Mouse (Mus musculus) heart, embryonic 10.5 days (tissue): Measurements from ENCODE around the gene Actn1. TPM values are rescaled to one million over a fixed set of nuclear protein-coding genes. Genes with fewer than 3 reads are reported as not detected.
"Not testable (repeated sequence)": the region's sequence is repeated elsewhere in the genome, so short reads cannot be mapped to it uniquely, and the experiment has no call there.

Source experiments
- DNase-seq: peaks from one replicate; pipeline ENCODE4 v3.0.0-alpha.2; 2017; ENCODE audit warnings: low spot score
- H3K27ac ChIP-seq: fragments of 300-500 bp; sonication (generic); 2 replicates; pipeline ENCODE4 v1.5.1; 2016; ENCODE audit warnings: mild to moderate bottlenecking
- H3K27me3 ChIP-seq: fragments of 300-500 bp; sonication (generic); 2 replicates; pipeline ENCODE4 v1.6.1; 2016; ENCODE audit warnings: mild to moderate bottlenecking; ENCODE audit not compliant: poor library complexity, insufficient read depth, severe bottlenecking
- H3K36me3 ChIP-seq: fragments of 300-500 bp; sonication (generic); 2 replicates; pipeline ENCODE4 v1.6.1; 2016; ENCODE audit warnings: mild to moderate bottlenecking, moderate library complexity
- H3K4me1 ChIP-seq: fragments of 300-500 bp; sonication (generic); 2 replicates; pipeline ENCODE4 v1.6.1; 2016; ENCODE audit warnings: mild to moderate bottlenecking
- H3K4me3 ChIP-seq: fragments of 300-500 bp; sonication (generic); 2 replicates; pipeline ENCODE4 v1.5.1; 2016; ENCODE audit warnings: mild to moderate bottlenecking, moderate library complexity
- H3K9me3 ChIP-seq: fragments of 300-500 bp; sonication (generic); 2 replicates; pipeline ENCODE4 v1.6.1; 2016; ENCODE audit warnings: mild to moderate bottlenecking, moderate library complexity
- WGBS: fragments of 180-500 bp; shearing (Covaris S2); methylation state at CpG from one replicate; pipeline ENCODE4 v1.1.7; 2016; 5-methylcytosine and 5-hydroxymethylcytosine counted together
- polyA plus RNA-seq: library from polyadenylated mRNA; unstranded; fragments of >200 nt; fragmentation: Nextera tagmentation; extraction: Ambion mirVana; gene quantifications from 2 replicates; pipeline ENCODE4 v1.2.1, GENCODE M21; 2016

The Actn1 gene
- polyA plus RNA-seq, 1 experiment from 2014 or later: 67.8 TPM

DNA sequence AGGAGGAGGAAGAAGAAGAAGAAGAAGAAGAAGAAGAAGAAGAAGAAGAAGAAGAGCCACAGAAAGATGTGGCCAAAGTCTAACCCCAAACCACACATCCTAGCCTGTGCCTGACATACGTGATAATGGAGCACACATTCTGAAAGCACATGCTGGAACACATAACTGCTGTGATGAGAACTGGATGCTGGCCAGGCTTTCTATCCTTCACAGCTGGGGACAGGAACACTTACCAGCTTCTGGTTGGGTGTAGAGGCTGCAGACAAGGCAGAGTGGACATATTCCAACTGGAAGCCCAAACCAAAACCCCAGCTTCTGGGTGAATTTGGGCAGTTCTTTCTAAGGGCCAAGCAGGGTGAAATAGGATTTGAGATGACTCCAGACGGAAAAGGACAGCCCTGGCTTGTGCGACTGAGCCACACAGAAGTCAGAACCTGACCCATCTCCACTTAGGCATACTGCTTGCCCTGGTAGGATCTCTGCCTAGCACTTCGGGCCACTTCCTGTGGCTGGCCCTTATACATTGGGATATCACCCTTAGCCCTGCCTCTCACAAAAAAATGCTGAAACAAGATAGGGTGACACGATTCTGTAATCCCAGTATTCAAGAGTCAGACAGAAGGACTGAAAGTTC lies 15.1 kb upstream of the Actn1 start:
- Histone ChIP-seq H3K9me3 (no peaks in the 10 kb centered on the region), H3K27me3 (no peaks in the 10 kb centered on the region), H3K4me1 (peaks cover 53% of the 10 kb centered on the region), H3K27ac (no peak overlapping the region), H3K36me3 (no peaks in the 10 kb centered on the region), H3K4me3 (no peak overlapping the region)
- WGBS: 85% methylated on average over 5 of the region's 5 CpGs
- no peak for DNase-seq

DNA sequence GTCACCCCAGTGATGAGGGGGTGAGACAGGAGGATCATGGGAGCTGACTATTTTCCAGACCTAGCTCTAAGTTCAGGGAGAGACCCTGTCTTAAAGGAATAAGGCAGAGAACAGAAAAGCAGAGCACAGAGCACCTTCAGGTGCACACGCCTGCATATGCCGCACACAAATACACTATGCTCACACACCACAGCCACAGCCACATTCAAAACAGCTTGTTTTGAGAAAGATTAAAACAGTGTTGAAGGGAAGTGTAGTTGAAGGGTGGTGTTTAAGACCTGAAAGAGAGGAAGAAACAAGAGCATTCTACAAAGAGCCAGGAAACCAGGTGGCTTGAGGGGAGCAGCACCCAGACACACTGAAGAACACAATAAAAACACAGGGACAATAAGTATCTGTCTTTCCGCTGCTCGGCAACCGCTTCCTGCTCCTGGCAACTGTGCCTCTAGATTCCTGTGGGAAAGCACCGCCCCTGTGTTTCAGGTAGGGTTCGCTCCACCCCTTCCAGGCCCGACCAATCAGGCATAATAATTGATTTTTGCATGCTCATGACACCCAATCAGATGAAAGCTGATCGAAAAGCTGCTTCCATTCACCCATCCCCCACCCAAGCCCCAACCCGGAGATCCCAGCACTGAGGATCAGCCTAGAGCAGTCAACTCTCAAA lies 13.0 kb upstream of the Actn1 start:
- peak overlapping the region; percentile 69 for H3K27ac ChIP-seq
- H3K4me3 ChIP-seq: 0 out of 2 replicates have a peak overlapping the region, but pooled peaks have one; percentile 15

DNA sequence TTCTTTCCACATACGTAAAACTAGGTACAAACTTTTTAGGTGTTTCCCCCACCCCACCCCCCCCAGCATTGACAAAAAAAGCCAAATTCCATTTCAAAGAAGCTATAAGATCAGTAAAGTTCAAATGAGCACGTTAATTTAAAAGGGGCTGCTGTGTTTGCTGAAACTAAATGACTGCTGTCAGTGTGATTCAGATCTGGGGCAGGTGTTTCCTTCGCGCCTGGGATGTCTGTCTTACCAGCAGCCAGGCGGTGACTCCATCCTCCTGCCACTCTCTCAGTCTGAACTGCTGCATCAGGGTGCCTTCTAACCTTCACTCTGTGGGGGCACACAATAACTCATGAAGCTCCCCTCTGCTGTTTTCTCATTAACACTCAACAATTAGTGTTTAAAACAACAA lies 11.6 kb upstream of the Actn1 start:
- Histone ChIP-seq H3K36me3 (no peaks in the 10 kb centered on the region), H3K4me1 (peaks cover 57% of the 10 kb centered on the region), H3K4me3 (no peak overlapping the region), H3K27me3 (no peaks in the 10 kb centered on the region), H3K27ac (no peak overlapping the region), H3K9me3 (no peaks in the 10 kb centered on the region)
- WGBS: 30% methylated on average over 5 of the region's 5 CpGs
- no peak for DNase-seq

More for the DNA sequence above, 13.0 kb upstream of the Actn1 start:
- WGBS: 18% methylated on average over 10 of the region's 10 CpGs
- Histone ChIP-seq H3K27me3 (no peaks in the 10 kb centered on the region), H3K4me1 (peaks cover 60% of the 10 kb centered on the region), H3K9me3 (no peaks in the 10 kb centered on the region), H3K36me3 (no peaks in the 10 kb centered on the region)
- DNase-seq: no peak

DNA sequence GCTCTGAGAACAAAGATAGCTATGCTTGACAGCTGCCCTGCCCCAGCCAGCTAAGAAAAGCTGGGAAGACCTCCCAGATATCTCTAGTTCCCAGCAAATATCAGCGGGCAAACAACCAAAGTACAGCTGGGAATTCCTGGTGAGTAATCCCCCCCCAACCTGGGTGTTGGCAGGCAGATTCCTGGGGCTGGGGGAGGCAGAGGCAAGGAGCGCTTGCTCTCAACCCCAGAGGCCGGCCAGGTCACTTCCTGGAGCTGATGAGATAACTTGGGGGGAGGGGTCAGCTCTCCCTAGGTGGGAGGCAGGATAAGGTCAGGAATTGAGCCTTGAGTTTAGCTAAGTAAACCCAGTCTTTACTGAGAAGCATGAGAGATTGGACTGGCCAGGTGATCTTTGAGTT lies 10.8 kb upstream of the Actn1 start:
- no peaks in the 10 kb centered on the region for H3K9me3 ChIP-seq
- no peaks in the 10 kb centered on the region for H3K27me3 ChIP-seq
- peak overlapping the region; percentile 28; the same call in 1 of the 2 replicates for H3K4me3 ChIP-seq
- peaks cover 57% of the 10 kb centered on the region for H3K4me1 ChIP-seq
- H3K27ac ChIP-seq: peak overlapping the region; percentile 85
- peak; percentile 94 for DNase-seq
- 2% methylated on average over 3 of the region's 3 CpGs for whole genome bisulfite sequencing
- H3K36me3 ChIP-seq: no peaks in the 10 kb centered on the region

DNA sequence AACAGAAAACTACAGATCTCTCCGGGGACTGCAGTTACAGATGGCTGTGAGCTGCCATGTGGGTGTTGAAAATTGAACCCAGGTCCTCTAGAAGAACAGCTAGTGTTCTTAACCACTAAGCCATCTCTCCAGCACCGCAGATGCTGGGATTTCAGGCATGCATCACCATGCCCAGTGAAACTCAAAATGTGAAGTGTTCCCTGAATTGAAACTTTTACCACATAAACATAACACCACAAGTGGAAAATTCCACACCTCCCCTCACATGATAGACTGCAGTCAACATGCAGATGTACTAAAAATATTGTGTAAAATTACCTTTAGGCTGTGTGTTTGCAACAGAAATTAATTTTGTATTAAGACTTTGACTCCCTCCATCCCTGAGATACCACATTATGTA lies 9.1 kb upstream of the Actn1 start:
- 92% methylated on average over 2 of the region's 2 CpGs for WGBS
- no peak for DNase-seq

DNA sequence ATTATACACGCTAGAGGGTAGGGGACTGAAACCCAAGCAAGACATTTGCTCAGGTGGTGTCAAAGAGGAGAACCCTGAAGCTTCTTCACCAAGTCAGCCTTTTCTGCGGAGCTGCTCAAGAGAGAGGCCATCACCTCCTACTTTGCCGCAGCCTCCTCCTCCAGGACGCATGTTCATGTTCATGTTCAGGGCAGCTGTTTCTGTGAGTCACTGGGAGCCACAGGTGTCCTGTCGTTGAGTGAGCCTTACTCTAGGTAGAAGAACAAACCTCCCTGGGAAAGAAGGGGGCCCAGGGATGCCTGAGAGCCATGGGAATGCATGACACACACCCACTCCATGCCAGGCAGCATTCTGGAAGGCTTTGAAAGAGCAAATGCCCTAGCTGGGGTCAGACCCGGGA lies 7.8 kb upstream of the Actn1 start:
- WGBS: 86% methylated on average over 6 of the region's 6 CpGs
- Histone ChIP-seq H3K4me1 (peaks cover 43% of the 10 kb centered on the region), H3K27me3 (no peaks in the 10 kb centered on the region), H3K27ac (peak overlapping the region; percentile 23; the same call in 1 of the 2 replicates), H3K9me3 (no peaks in the 10 kb centered on the region), H3K4me3 (no peak overlapping the region), H3K36me3 (no peaks in the 10 kb centered on the region)
- DNase-seq: no peak

More for the DNA sequence above, 9.1 kb upstream of the Actn1 start:
- Histone ChIP-seq H3K4me1 (peaks cover 53% of the 10 kb centered on the region), H3K27ac (0 out of 2 replicates have a peak overlapping the region, but pooled peaks have one; percentile 38), H3K27me3 (no peaks in the 10 kb centered on the region), H3K36me3 (no peaks in the 10 kb centered on the region), H3K9me3 (no peaks in the 10 kb centered on the region), H3K4me3 (no peak overlapping the region)

DNA sequence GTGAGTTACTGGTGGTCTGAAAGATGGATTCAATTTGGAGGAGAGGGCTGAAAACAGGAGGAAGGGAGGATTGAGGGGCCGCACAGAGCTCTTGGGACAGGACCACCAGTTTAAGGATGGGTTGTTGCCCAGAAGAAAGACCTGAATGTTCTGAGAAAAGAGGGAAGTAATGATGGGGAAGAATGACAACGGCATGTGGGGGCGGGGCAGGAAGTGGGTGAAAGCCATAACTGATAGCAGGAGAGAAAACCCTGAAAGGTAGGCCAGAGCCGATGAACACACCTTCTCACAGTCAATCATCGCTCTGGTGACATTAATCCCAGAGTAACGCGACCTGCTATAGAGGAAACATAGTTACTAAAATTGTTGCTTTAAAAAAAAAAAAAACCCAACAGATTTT lies 4.2 kb upstream of the Actn1 start:
- DNase-seq, H3K4me3 ChIP-seq, H3K27ac ChIP-seq, H3K9me3 ChIP-seq, H3K27me3 ChIP-seq, H3K36me3 ChIP-seq: not testable (repeated sequence)
- WGBS: 72% methylated on average over 7 of the region's 7 CpGs
- peaks cover 21% of the 10 kb centered on the region for H3K4me1 ChIP-seq

DNA sequence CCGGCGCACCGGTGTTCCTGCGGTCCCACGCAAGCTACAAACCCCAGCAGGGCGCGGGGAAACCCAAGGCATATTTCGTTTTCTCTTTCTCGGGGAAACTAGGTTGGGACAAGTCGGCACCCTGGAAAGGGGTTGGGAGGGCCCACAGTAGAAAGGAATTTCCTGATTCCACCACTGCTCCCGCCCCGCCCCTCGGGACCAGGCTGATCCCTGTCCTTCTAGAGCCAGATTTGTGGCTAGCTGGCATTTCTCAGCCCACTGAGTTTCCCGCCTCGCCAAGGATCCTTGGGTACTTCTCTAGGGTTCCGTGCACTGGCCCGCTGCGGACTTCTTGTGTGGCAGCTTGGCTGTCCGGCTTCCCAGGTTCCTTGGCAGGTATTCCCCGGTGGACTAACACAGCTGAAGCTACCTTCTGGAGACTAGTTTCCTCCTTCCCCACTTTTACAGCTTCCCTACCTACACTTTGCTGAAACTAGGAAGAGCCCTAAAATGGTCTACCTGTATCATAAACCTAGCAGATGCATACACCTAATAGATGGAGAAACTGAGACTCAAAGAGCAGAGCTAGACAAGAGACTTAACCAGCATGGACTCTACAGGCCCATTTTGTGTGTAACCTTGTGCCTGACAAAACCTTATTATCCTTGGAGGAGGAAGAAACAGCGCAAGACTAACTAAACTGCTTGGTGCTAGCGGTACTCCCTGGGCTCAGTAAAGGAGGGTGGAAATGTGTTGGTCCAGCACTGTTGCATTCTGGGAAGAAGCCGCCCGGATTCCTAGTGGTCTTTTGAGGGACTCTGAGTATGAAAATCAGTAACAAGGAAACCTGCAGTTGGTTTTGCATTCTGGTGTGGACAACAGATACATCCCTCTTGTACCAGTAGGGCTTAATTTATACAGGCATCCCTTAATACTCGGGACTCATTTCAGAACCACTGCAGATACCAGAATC lies 849 bp upstream of the Actn1 start:
- Histone ChIP-seq H3K27ac (peak overlapping the region; percentile 98), H3K36me3 (no peaks in the 10 kb centered on the region), H3K4me1 (peaks cover 30% of the 10 kb centered on the region), H3K9me3 (no peaks in the 10 kb centered on the region), H3K27me3 (no peaks in the 10 kb centered on the region), H3K4me3 (peak overlapping the region; percentile 94)
- DNase-seq: peak; percentile 84
- WGBS: 14% methylated on average over 25 of the region's 25 CpGs

DNA sequence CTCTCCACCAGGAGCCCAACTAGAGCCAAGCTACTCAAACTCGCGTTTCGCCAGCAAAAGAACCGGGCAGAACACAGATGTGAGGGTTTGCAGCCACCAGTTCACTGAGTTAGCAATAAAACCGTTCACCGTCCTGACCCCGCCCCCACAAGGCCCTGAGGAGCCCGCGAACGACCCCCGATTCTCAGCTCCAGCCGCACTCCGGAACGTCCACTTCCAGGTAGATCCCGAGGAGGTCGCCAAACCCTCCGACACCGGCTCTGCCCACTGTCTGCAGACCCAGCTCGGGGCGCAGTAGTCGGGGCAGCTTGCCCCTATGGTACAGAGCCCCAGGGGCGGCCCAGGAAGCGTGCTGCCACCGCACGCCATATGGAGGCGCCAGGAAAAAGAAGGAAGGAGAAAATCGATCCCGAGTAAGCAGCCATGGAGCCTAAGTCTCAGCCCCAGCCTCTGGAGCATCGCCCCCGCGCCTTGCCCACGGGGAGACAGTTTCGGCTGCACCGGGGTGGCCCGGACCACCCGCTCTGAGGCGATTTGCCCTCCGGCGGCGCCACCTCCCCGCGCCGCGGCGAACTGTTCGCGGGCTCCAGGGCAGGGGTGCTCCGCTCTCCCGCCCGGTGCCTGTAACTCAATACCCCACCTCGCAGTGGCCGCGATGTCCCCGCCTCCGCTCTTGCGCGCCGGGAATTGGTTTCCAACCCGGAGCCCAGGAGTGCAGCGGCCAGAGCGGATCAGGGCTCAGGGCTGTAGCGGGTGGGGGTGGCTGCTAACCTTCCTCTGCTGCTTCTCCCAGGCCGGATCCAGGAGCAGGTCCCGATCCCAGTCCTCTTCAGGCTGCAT lies 735 bp downstream of the Actn1 start:
- peak overlapping the region; percentile 94 for H3K4me3 ChIP-seq
- no peaks in the 10 kb centered on the region for H3K27me3 ChIP-seq
- no peaks in the 10 kb centered on the region for H3K9me3 ChIP-seq
- peak overlapping the region; percentile 98 for H3K27ac ChIP-seq
- no peaks in the 10 kb centered on the region; the same call in 1 of the 2 replicates for H3K36me3 ChIP-seq
- DNase-seq: peak; percentile 85
- H3K4me1 ChIP-seq: peaks cover 45% of the 10 kb centered on the region
- under 1% methylated on average over 63 of the region's 64 CpGs for WGBS

DNA sequence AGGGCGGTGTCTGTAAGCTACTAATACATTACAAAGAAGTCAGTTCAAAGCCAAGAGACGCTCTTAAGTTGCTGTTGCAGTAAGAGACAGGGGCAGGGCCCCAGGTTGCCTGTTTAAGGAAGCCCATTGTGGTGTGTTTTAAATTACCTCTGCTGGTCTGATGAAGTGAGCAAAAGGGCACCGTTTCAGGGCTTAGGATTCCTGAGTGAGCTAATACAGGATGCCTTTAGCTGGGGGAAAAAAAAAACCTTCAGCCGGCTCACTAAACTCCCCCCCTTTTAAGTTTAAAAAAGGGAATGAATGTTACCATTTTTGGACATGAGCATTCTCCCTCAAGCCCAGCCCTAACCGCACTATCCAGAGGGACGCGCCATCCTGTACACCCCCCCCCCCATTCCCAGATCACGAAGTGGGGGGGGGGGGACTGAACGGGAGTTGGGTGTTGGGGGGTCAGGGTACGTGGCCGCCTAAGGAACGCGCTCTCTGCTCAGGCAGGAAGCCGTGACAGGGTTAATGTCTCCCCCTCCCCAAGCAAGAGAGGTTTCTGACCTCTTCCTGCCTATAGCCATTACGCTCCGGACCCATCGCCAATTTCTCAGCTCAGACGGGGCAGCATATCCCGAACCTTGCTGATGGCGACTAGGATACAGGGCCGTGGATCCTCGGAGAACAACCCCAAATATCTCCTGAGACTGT lies 1.5 kb downstream of the Actn1 start:
- Histone ChIP-seq H3K36me3 (no peaks in the 10 kb centered on the region; the same call in 1 of the 2 replicates), H3K4me3 (peak overlapping the region; percentile 94), H3K4me1 (peaks cover 53% of the 10 kb centered on the region), H3K9me3 (no peaks in the 10 kb centered on the region), H3K27ac (peak overlapping the region; percentile 98), H3K27me3 (no peaks in the 10 kb centered on the region)
- no peak for DNase-seq
- under 1% methylated on average over 22 of the region's 22 CpGs for WGBS

DNA sequence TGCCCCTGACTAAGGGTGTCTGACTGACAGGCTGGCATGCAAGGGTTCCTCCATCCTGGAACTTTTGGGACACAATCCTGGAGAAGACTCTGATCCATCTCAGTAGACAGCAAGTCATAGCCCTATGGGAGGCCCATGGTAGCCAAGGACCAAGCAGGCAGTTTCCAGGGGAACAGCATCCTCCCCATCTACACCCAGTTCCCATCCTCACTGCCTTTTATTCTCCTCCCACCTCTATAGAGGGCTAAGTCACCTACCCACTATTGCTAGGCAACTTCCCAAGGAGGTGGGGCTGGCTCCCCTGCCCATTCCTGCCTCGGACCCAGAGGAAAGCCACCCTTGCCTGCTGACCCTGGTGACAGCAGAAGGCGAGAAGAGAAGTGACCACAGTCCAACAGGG lies 8.2 kb downstream of the Actn1 start:
- Histone ChIP-seq H3K4me3 (no peak overlapping the region), H3K4me1 (peaks cover 91% of the 10 kb centered on the region), H3K36me3 (peaks cover 15% of the 10 kb centered on the region; the same call in 1 of the 2 replicates), H3K27ac (no peak overlapping the region), H3K27me3 (no peaks in the 10 kb centered on the region), H3K9me3 (no peaks in the 10 kb centered on the region)
- DNase-seq: no peak
- WGBS: 45% methylated on average over 2 of the region's 2 CpGs
